In genomic region chr8:41443556-41443955, GRCm38 (mm10) we compare ENCODE assay signal across 9 mouse cellular contexts. TPM values are rescaled to one million over a fixed set of nuclear protein-coding genes. Genes with fewer than 3 reads are reported as not detected.
DNase-seq lines count a peak whose midpoint lies in the region; ATAC-seq lines count a peak whose summit lies in the region.
"Had no signal": no experiment of that assay in that cellular context is flagged by ENCODE, and none has a peak within 500 bp of the region (broad histone marks: within the 10 kb centered on the region; RNA-seq: fewer than 3 reads in every experiment).

No protein-coding gene starts in this region.

- no peaks in the 10 kb centered on the region for H3K9me3 ChIP-seq in forebrain, embryonic 11.5 days (ENCODE audit: control insufficient read depth, low read length)
- H3K9me3 ChIP-seq in forebrain, embryonic 10.5 days: no peaks in the 10 kb centered on the region
- H3K9me3 ChIP-seq in midbrain, embryonic 10.5 days (replicated peaks): no peaks in the 10 kb centered on the region
- H3K9me3 ChIP-seq: heart, embryonic 13.5 days had no signal

- H3K27me3 ChIP-seq in forebrain, embryonic 11.5 days (ENCODE audit: control insufficient read depth, insufficient read depth, low read length): no peaks in the 10 kb centered on the region
- H3K27me3 ChIP-seq in forebrain, embryonic 10.5 days (ENCODE audit: poor library complexity, severe bottlenecking): 0 out of 2 replicates have a peak, but pooled peaks cover 3% of the 10 kb centered on the region
- H3K27me3 ChIP-seq in midbrain, embryonic 10.5 days (ENCODE audit: low read depth, poor library complexity, severe bottlenecking): no peaks in the 10 kb centered on the region

- 0 out of 2 replicates have a peak, but pooled peaks have one; percentile 44 for ATAC-seq in forebrain, embryonic 11.5 days (replicated peaks; ENCODE audit: low FRiP score)
- peak; percentile 67; the same call in 1 of the 2 replicates for ATAC-seq in granulocyte monocyte progenitor cell, adult 5-6 weeks (replicated peaks; ENCODE audit: poor library complexity, severe bottlenecking)

- peak; percentile 58 for DNase-seq in forebrain, embryonic 11.5 days (ENCODE audit: low spot score)
- no peak for DNase-seq in forebrain, embryonic 10.5 days (ENCODE audit: extremely low spot score, low spot score)
- peak; percentile 49 for DNase-seq in CD4-positive, CD25-positive, alpha-beta regulatory T cell, adult 2 months (ENCODE audit: low read depth, low spot score)
- DNase-seq in cerebellum, adult 8-10 months: peak; percentile 31
- peak; percentile 71 for DNase-seq in layer of hippocampus, adult 11-12 months (ENCODE audit: low spot score)
- DNase-seq in midbrain, embryonic 10.5 days (ENCODE audit: low spot score): peak; percentile 20
- DNase-seq in thymus, postnatal 14 days: peak; percentile 23

- WGBS in forebrain, embryonic 11.5 days: 3% methylated on average over 4 of the region's 4 CpGs
- 2% methylated on average over 4 of the region's 4 CpGs for WGBS in forebrain, embryonic 10.5 days
- 5% methylated on average over 4 of the region's 4 CpGs for WGBS in midbrain, embryonic 10.5 days

- H3K4me2 ChIP-seq in forebrain, embryonic 11.5 days (ENCODE audit: low read depth, low read length, severe bottlenecking): no peak overlapping the region
- H3K4me2 ChIP-seq: heart, embryonic 13.5 days had no signal

- H3K9ac ChIP-seq in forebrain, embryonic 11.5 days (ENCODE audit: low read length): no peak overlapping the region
- H3K9ac ChIP-seq: heart, embryonic 13.5 days had no signal

- H3K4me1 ChIP-seq in forebrain, embryonic 11.5 days (replicated peaks; ENCODE audit: control insufficient read depth, insufficient read depth, low read length): no peaks in the 10 kb centered on the region
- no peaks in the 10 kb centered on the region for H3K4me1 ChIP-seq in forebrain, embryonic 10.5 days
- H3K4me1 ChIP-seq in midbrain, embryonic 10.5 days: no peaks in the 10 kb centered on the region
- H3K4me1 ChIP-seq: heart, embryonic 13.5 days had no signal

- no peak overlapping the region for H3K27ac ChIP-seq in forebrain, embryonic 11.5 days (ENCODE audit: low read depth, low read length)
- no peak overlapping the region for H3K27ac ChIP-seq in forebrain, embryonic 10.5 days
- H3K27ac ChIP-seq in midbrain, embryonic 10.5 days (replicated peaks): no peak overlapping the region
- H3K27ac ChIP-seq: heart, embryonic 13.5 days had no signal

- no peak overlapping the region for H3K4me3 ChIP-seq in forebrain, embryonic 11.5 days (ENCODE audit: low read depth, low read length)
- H3K4me3 ChIP-seq in forebrain, embryonic 10.5 days: no peak overlapping the region
- H3K4me3 ChIP-seq in midbrain, embryonic 10.5 days: no peak overlapping the region
- H3K4me3 ChIP-seq: heart, embryonic 13.5 days had no signal

- no peaks in the 10 kb centered on the region for H3K36me3 ChIP-seq in forebrain, embryonic 11.5 days (ENCODE audit: control insufficient read depth, insufficient read depth, low read length)
- no peaks in the 10 kb centered on the region for H3K36me3 ChIP-seq in forebrain, embryonic 10.5 days (replicated peaks)
- no peaks in the 10 kb centered on the region for H3K36me3 ChIP-seq in midbrain, embryonic 10.5 days
- H3K36me3 ChIP-seq: heart, embryonic 13.5 days had no signal

RNA-seq across cellular contexts. Expression of gene Frg1, which starts 26.7 kb away (rescaled TPM):
- 99.6 and 102 TPM in 2 replicates for polyA plus RNA-seq in forebrain, embryonic 11.5 days (2014; fragmentation: Nextera tagmentation; extraction: Ambion mirVana)
- polyA plus RNA-seq in forebrain, embryonic 10.5 days (2016; fragmentation: Nextera tagmentation; extraction: Ambion mirVana): 93.2 and 99.6 TPM in 2 replicates
- 78.6 and 110 TPM in 2 replicates for total RNA-seq in granulocyte monocyte progenitor cell, adult 5-6 weeks (2014; fragmentation: Nextera tagmentation)
- total RNA-seq in granulocyte monocyte progenitor cell, adult 5-6 weeks (2017): 164 and 176 TPM in 2 replicates
- 96.9 and 99.1 TPM in 2 replicates for polyA plus RNA-seq in midbrain, embryonic 10.5 days (2016; fragmentation: Nextera tagmentation; extraction: Ambion mirVana)
